Mouse (Mus musculus) spleen, embryonic (tissue): ENCODE data around the gene Prdm11.

Experiments used
- CTCF ChIA-PET: fragments of 350-600 bp; sonication (Branson Sonifier 250); formaldehyde crosslinking; loops from one replicate; lab custom pipeline; 2022; lab: Charles Lee

The Prdm11 gene

DNA sequence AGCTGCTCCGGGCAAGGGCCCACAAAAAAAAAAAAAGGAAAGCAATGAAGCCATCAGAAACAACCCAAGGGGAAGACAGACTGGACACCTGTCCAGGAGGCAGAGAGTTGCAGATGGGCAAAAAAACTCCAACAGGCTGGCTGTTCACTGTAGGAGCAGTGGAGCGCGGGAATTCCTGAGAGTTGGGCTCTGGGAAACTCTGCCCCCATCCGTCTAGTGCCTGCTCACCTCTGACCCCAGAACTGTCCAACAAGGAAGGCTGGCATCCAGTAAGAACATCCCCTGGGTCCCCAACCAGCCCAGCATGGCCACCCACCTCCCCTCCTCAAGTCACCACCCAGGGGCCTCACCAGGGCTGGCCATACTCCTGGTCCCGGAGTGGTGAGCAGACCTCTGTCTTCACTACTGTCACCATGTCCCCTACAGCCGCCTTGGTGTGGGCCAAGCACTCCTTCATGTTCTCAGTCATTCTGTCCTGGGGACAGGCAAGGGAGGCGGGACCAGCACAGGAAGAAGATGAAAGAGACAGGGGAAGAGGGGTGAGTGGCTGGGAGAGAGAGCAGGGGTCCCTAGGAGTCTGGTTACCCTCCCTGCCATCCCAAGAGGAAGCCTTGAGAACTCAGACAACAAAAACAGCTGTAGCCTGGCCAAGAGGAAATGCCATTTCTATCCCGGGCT, 32.4 kb downstream of the Prdm11 start:
- CTCF ChIA-PET = no interaction called here

DNA sequence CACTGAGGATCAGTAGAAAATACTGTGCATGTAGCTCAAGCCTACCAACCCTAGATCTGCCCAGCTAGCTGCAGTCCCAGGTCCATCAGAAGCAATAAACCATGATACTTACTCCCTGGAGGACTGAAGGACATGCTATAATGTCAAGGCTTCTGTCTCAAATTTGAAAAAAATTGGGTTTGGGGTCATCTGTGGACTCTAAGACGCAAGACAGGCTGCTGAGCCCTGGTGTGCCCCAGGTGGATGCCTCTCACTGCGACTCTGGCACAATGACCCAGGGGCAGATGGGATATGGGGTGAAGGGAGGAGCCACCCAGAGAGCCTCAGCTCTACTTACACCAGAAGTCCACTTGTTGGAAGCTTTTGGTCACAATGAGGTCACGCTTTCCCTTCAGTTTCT, 33.0 kb downstream of the Prdm11 start:
- CTCF ChIA-PET = no interaction called here

DNA sequence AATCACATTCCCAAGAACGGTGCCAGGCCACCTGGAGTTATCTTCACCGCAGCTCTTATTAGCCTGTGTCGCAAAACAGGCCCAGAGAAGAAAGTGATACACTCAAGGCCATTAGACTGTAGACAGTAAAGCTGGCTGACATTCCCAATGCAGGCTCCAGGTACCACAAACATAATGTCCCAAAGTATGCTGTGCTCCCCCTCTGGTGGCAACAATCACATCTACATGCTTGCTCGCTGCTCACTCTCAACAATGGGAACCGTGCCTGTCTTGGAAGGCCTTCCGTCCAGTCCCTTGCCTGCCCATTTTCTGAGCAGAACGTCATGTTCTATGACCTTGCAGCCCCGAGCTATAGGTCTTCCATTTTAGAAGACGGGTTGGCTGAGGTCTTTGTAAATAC, 34.0 kb downstream of the Prdm11 start:
- CTCF ChIA-PET = no interaction called here

GRCm38 (mm10) chr2:93011465-93011864, 34.5 kb downstream of the Prdm11 start:
- CTCF ChIA-PET = no interaction called here

DNA sequence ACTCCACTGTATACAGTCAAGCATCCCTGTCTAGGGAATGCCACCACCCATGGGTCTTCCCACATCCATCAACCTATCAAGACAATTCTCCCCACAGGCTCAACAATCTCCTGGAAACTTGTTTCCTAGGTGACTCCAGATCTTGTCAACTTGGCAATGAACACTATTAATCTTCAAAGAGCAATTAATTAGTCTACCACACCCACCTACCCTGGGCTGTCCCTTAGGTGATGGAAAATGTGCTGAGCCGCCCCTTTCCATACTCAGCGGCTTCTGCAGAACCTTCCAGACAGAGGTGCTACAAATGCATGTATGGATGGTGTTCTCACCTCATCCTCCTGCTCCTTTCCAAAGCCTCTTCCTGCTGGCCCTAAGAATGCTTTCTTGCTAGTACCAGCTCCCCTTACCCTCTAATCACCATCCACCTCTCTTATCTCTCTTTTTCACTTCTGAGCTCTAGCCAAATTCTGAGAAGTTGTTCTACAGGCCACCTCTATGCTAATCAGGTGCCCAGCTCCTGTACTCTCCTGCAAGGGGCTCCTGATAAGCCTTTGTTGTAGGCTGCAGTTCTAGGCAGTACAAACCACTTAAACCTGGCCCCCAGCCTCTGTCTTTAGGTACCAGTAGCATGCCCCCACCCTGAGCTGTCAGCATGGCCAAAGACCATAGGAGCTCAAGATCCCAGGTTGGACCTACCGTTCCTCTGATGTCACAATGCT, 37.8 kb downstream of the Prdm11 start:
- CTCF ChIA-PET = no interaction called here

DNA sequence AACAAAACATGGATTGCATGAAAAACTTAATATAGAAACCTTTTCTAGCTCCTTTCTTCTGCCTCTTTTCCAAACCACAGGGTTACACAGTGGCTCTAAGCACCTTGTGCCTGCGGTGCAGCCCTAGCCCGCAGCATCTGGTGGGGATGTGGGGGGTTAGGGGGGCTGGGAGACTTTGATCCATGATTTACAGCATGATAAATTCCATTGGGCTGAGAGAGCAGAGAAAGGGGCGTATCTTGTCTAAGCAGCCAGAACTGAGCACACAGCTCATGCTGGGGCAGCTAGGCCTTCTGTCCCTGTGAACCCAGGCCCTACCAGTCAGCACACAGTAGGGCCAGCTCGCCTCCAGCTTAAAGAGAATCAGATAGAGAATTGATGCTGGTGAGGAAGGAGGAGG, 40.9 kb downstream of the Prdm11 start:
- CTCF ChIA-PET = no interaction called here

DNA sequence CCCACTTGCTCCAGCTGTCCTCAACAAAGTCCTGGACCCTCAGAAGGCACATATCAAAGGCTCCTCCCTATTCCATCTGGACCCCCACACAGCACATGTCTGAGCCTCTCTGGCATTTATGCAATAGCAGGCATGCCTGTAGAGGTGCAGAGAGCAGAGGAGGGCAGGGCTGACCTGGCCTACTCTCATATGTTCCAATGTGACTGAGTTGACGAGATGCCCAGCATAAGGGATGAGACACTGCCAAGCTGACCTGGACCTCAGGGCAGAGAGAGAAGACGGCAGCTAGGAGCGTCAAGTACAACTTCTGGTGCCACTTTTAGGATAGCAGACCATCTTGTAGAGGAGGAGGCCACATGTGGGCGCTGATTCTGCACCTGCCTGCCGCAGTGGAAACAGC, 54.0 kb downstream of the Prdm11 start:
- CTCF ChIA-PET = interaction anchor here (0.6 kb wide), 1 partner anchor 36 kb away, joined by 3 read pairs; no protein-coding TSS in a partner anchor

GRCm38 (mm10) chr2:92989593-92989992, 56.4 kb downstream of the Prdm11 start:
- CTCF ChIA-PET = interaction anchor here (0.7 kb wide), 1 partner anchor 1502 kb away, joined by 4 read pairs; no protein-coding TSS in a partner anchor

DNA sequence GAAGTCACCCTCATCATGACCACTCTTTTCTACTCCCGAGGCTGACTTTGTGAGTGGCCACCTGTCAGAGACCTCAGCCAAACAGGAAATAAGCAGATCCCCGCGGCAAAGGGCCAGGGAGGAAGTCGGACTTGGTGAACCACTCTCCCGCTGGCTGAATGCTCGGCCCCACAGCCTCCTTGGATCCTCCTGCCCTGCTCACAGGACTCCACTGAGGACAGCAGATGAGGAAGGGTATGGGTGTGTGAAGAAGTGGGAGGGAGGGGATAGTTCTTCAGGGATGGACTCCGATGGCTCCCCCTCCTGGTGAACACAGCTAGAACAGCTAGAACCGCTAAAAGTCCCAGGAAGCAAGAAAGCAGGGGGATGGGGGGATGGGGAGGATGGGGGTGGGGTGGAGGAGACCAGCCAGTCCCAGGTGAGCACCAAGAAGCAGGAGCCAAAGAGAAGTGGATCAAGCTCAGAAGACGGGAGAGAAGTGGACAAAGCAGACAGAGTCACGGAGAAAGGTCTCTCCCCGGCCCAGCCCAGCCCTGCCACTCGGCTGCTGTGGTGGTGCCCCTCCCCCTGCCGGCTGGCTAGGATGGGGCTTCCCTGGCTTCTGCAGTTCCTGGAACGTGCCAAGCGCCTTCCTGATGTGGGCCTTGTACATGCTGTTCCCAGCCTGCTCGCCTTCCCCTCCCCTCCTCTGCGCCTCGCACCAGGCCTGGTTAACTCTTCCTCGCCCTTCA, 57.9 kb downstream of the Prdm11 start:
- CTCF ChIA-PET = interaction anchor here (0.6 kb wide), 1 partner anchor 96 kb away, joined by 3 read pairs; no protein-coding TSS in a partner anchor

- CTCF ChIA-PET = interaction anchor here (0.6 kb wide), 1 partner anchor 95 kb away, joined by 3 read pairs; no protein-coding TSS in a partner anchor
Measured at GRCm38 (mm10) chr2:92987108-92987618, 58.8 kb downstream of the Prdm11 start.

- CTCF ChIA-PET = no interaction called here
Measured at GRCm38 (mm10) chr2:92985600-92985999, 60.4 kb downstream of the Prdm11 start.

GRCm38 (mm10) chr2:92985171-92985570, 60.8 kb downstream of the Prdm11 start:
- CTCF ChIA-PET = no interaction called here

GRCm38 (mm10) chr2:92984321-92985108, 61.5 kb downstream of the Prdm11 start:
- CTCF ChIA-PET = no interaction called here

- CTCF ChIA-PET = no interaction called here
Measured at GRCm38 (mm10) chr2:92983273-92983620, 62.7 kb downstream of the Prdm11 start.

GRCm38 (mm10) chr2:92982591-92983272, 63.2 kb downstream of the Prdm11 start:
- CTCF ChIA-PET = no interaction called here

- CTCF ChIA-PET = no interaction called here
Measured at GRCm38 (mm10) chr2:92980165-92980564, 65.8 kb downstream of the Prdm11 start.

DNA sequence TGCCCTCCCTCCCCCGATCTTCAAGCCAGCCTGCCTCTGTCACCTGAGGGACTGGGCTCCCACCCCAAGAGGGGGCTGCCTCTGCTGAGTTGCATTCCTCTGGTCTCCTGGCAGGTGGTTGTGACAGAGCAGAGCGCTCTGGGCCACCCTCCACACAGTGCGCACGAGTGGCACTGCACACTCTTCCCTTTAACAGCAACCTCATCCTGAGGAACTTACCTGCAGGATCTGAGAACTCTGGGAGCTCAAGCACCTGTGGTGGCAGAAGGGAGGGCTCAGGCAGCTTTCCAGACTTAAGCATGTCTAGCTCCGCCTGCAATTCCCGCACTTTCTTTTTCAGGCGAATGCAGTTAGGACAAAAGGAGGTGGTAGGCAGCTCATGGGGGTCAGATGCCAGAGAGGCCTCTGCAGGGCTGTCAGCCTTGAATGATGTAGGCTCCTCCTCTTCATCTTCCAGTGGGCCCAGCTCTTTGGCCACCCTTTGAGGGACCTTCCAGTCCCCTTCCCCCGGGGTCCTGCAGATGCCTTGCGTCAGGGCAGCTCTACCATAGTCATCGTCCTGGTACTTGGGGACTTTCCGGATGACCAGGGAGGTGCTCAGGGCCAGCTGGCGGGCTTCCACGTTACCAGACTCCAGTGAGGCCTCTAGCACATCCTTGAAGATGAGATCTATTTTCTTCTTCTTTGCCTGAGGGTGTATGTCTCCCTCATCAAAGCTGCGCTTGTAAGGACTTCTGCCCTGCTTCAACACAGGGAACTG, 70.8 kb downstream of the Prdm11 start:
- CTCF ChIA-PET = interaction anchor here (0.7 kb wide), 1 partner anchor 443 kb away, joined by 3 read pairs; no protein-coding TSS in a partner anchor

- CTCF ChIA-PET = no interaction called here
Measured at GRCm38 (mm10) chr2:92973646-92974045, 72.3 kb downstream of the Prdm11 start.

GRCm38 (mm10) chr2:92972071-92972470, 73.9 kb downstream of the Prdm11 start:
- CTCF ChIA-PET = no interaction called here

- CTCF ChIA-PET = no interaction called here
Measured at GRCm38 (mm10) chr2:92971536-92971935, 74.4 kb downstream of the Prdm11 start.
